Mouse (Mus musculus): ENCODE data around the gene Stoml1. TPM values are rescaled to one million over a fixed set of nuclear protein-coding genes. Genes with fewer than 3 reads are reported as not detected.

Gene Stoml1
- 21.1 and 22.4 TPM in 2 replicates for polyA plus RNA-seq (2015; fragmentation: Nextera tagmentation; extraction: Ambion mirVana)

- H3K4me1 ChIP-seq (ENCODE audit: control insufficient read depth, insufficient read depth, low read length): peaks cover 14% of the 10 kb centered on the region
- H3K4me2 ChIP-seq (ENCODE audit: low read depth, low read length): peak within 1 kb of the TSS; percentile 89
- H3K27ac ChIP-seq (ENCODE audit: low read length): peak within 1 kb of the TSS; percentile 75
- WGBS: 1% methylated on average over 31 of the region's 31 CpGs
- no peaks in the 10 kb centered on the region for H3K27me3 ChIP-seq (replicated peaks; ENCODE audit: control insufficient read depth, insufficient read depth, low read length)
- H3K36me3 ChIP-seq (ENCODE audit: control insufficient read depth, insufficient read depth, low read length): peaks cover 4% of the 10 kb centered on the region; the same call in 1 of the 2 replicates
- peak; percentile 97 for ATAC-seq
- H3K4me3 ChIP-seq (ENCODE audit: low read length): peak within 1 kb of the TSS; percentile 88
- H3K9me3 ChIP-seq (ENCODE audit: control insufficient read depth, low read length): no peaks in the 10 kb centered on the region
- peak within 1 kb of the TSS; percentile 85 for H3K9ac ChIP-seq (ENCODE audit: low read depth, low read length)
Measured at GRCm38 (mm10) chr9:58253033-58253804, at the start of gene Stoml1. Gene Stoml1, plus strand, starts transcription at chr9:58253164.

GRCm38 (mm10) chr9:58203516-58204447, 49.2 kb upstream of the Stoml1 start, which contains the start of the genes Islr and Islr2:
Gene Islr, minus strand, starts transcription at chr9:58204306.
Gene Islr2, minus strand, starts transcription at chr9:58204319.
- H3K9me3 ChIP-seq (ENCODE audit: control insufficient read depth, low read length): no peaks in the 10 kb centered on the region
- H3K4me1 ChIP-seq (ENCODE audit: control insufficient read depth, insufficient read depth, low read length): peaks cover 15% of the 10 kb centered on the region
- WGBS: 2% methylated on average over 42 of the region's 42 CpGs
- no peaks in the 10 kb centered on the region for H3K36me3 ChIP-seq (ENCODE audit: control insufficient read depth, insufficient read depth, low read length)
- peaks cover 55% of the 10 kb centered on the region for H3K27me3 ChIP-seq (replicated peaks; ENCODE audit: control insufficient read depth, insufficient read depth, low read length)
- peak within 1 kb of the TSS; percentile 53 for H3K4me3 ChIP-seq (ENCODE audit: low read length)
- H3K9ac ChIP-seq (ENCODE audit: low read depth, low read length): peak within 1 kb of the TSS; percentile 64; the same call in 1 of the 2 replicates
- ATAC-seq: peak; percentile 87
- peak within 1 kb of the TSS; percentile 71 for H3K4me2 ChIP-seq (ENCODE audit: low read depth, low read length)
- H3K27ac ChIP-seq (ENCODE audit: low read length): no peak within 1 kb of the TSS

GRCm38 (mm10) chr9:58204448-58205000, 48.4 kb upstream of the Stoml1 start:
- Histone ChIP-seq H3K9ac (ENCODE audit: low read depth, low read length) (peak overlapping the region; percentile 64; the same call in 1 of the 2 replicates), H3K9me3 (ENCODE audit: control insufficient read depth, low read length) (no peaks in the 10 kb centered on the region), H3K4me2 (ENCODE audit: low read depth, low read length) (peak overlapping the region; percentile 71), H3K27me3 (replicated peaks; ENCODE audit: control insufficient read depth, insufficient read depth, low read length) (peaks cover 48% of the 10 kb centered on the region), H3K4me3 (ENCODE audit: low read length) (peak overlapping the region; percentile 53), H3K27ac (ENCODE audit: low read length) (no peak overlapping the region), H3K36me3 (ENCODE audit: control insufficient read depth, insufficient read depth, low read length) (no peaks in the 10 kb centered on the region), H3K4me1 (ENCODE audit: control insufficient read depth, insufficient read depth, low read length) (peaks cover 11% of the 10 kb centered on the region)
- whole genome bisulfite sequencing: 2% methylated on average over 18 of the region's 18 CpGs
- ATAC-seq: peak; percentile 83

GRCm38 (mm10) chr9:58206013-58206412, 47.0 kb upstream of the Stoml1 start:
- Histone ChIP-seq H3K27ac (ENCODE audit: low read length) (no peak overlapping the region), H3K4me2 (ENCODE audit: low read depth, low read length) (no peak overlapping the region), H3K9ac (ENCODE audit: low read depth, low read length) (no peak overlapping the region), H3K4me3 (ENCODE audit: low read length) (no peak overlapping the region), H3K36me3 (ENCODE audit: control insufficient read depth, insufficient read depth, low read length) (no peaks in the 10 kb centered on the region), H3K4me1 (ENCODE audit: control insufficient read depth, insufficient read depth, low read length) (peaks cover 11% of the 10 kb centered on the region), H3K9me3 (ENCODE audit: control insufficient read depth, low read length) (no peaks in the 10 kb centered on the region), H3K27me3 (replicated peaks; ENCODE audit: control insufficient read depth, insufficient read depth, low read length) (peaks cover 33% of the 10 kb centered on the region)
- ATAC-seq: no peak
- WGBS: 87% methylated on average over 7 of the region's 7 CpGs

GRCm38 (mm10) chr9:58209462-58210303, 43.3 kb upstream of the Stoml1 start:
- Histone ChIP-seq H3K9me3 (ENCODE audit: control insufficient read depth, low read length) (no peaks in the 10 kb centered on the region), H3K27ac (ENCODE audit: low read length) (no peak overlapping the region), H3K36me3 (ENCODE audit: control insufficient read depth, insufficient read depth, low read length) (no peaks in the 10 kb centered on the region), H3K4me1 (ENCODE audit: control insufficient read depth, insufficient read depth, low read length) (peaks cover 10% of the 10 kb centered on the region), H3K4me2 (ENCODE audit: low read depth, low read length) (no peak overlapping the region), H3K27me3 (replicated peaks; ENCODE audit: control insufficient read depth, insufficient read depth, low read length) (0 out of 2 replicates have a peak, but pooled peaks cover 3% of the 10 kb centered on the region), H3K9ac (ENCODE audit: low read depth, low read length) (no peak overlapping the region), H3K4me3 (ENCODE audit: low read length) (no peak overlapping the region)
- no peak for ATAC-seq
- WGBS: 64% methylated on average over 8 of the region's 8 CpGs

GRCm38 (mm10) chr9:58210304-58210627, 42.7 kb upstream of the Stoml1 start:
- H3K27me3 ChIP-seq (replicated peaks; ENCODE audit: control insufficient read depth, insufficient read depth, low read length): no peaks in the 10 kb centered on the region
- peaks cover 10% of the 10 kb centered on the region for H3K4me1 ChIP-seq (ENCODE audit: control insufficient read depth, insufficient read depth, low read length)
- H3K4me2 ChIP-seq (ENCODE audit: low read depth, low read length): no peak overlapping the region
- no peak overlapping the region for H3K9ac ChIP-seq (ENCODE audit: low read depth, low read length)
- no peak overlapping the region for H3K27ac ChIP-seq (ENCODE audit: low read length)
- no peaks in the 10 kb centered on the region for H3K9me3 ChIP-seq (ENCODE audit: control insufficient read depth, low read length)
- ATAC-seq: no peak
- H3K4me3 ChIP-seq (ENCODE audit: low read length): no peak overlapping the region
- WGBS: 77% methylated on average over 2 of the region's 2 CpGs
- no peaks in the 10 kb centered on the region for H3K36me3 ChIP-seq (ENCODE audit: control insufficient read depth, insufficient read depth, low read length)

- H3K9me3 ChIP-seq (ENCODE audit: control insufficient read depth, low read length): no peaks in the 10 kb centered on the region
- no peak overlapping the region for H3K4me2 ChIP-seq (ENCODE audit: low read depth, low read length)
- no peak for ATAC-seq
- WGBS: 51% methylated on average over 5 of the region's 5 CpGs
- no peak overlapping the region for H3K27ac ChIP-seq (ENCODE audit: low read length)
- H3K4me1 ChIP-seq (ENCODE audit: control insufficient read depth, insufficient read depth, low read length): peaks cover 10% of the 10 kb centered on the region
- no peak overlapping the region for H3K9ac ChIP-seq (ENCODE audit: low read depth, low read length)
- no peak overlapping the region for H3K4me3 ChIP-seq (ENCODE audit: low read length)
- H3K27me3 ChIP-seq (replicated peaks; ENCODE audit: control insufficient read depth, insufficient read depth, low read length): no peaks in the 10 kb centered on the region
- no peaks in the 10 kb centered on the region for H3K36me3 ChIP-seq (ENCODE audit: control insufficient read depth, insufficient read depth, low read length)
Measured at GRCm38 (mm10) chr9:58213377-58213776, 39.6 kb upstream of the Stoml1 start.

GRCm38 (mm10) chr9:58213865-58214264, 39.1 kb upstream of the Stoml1 start:
- no peaks in the 10 kb centered on the region for H3K36me3 ChIP-seq (ENCODE audit: control insufficient read depth, insufficient read depth, low read length)
- no peak overlapping the region for H3K27ac ChIP-seq (ENCODE audit: low read length)
- ATAC-seq: peak; percentile 73
- no peak overlapping the region for H3K4me2 ChIP-seq (ENCODE audit: low read depth, low read length)
- WGBS: 11% methylated on average over 5 of the region's 5 CpGs
- H3K27me3 ChIP-seq (replicated peaks; ENCODE audit: control insufficient read depth, insufficient read depth, low read length): no peaks in the 10 kb centered on the region
- no peak overlapping the region for H3K9ac ChIP-seq (ENCODE audit: low read depth, low read length)
- H3K9me3 ChIP-seq (ENCODE audit: control insufficient read depth, low read length): no peaks in the 10 kb centered on the region
- H3K4me1 ChIP-seq (ENCODE audit: control insufficient read depth, insufficient read depth, low read length): peaks cover 10% of the 10 kb centered on the region
- H3K4me3 ChIP-seq (ENCODE audit: low read length): no peak overlapping the region

All from intestine, embryonic 16.5 days (tissue).